Mouse (Mus musculus) olfactory bulb, adult 2 months (tissue): Measurements from ENCODE around the gene Cenpw. TPM values are rescaled to one million over a fixed set of nuclear protein-coding genes. Genes with fewer than 3 reads are reported as not detected.

Experiments used
- H3K27ac ChIP-seq: fragments of 200-500 bp; 2 replicates; pipeline ENCODE4 v1.5.1; 2012; ENCODE audit warnings: low read depth, low read length; ENCODE audit not compliant: insufficient read depth
- H3K4me1 ChIP-seq: fragments of 200-500 bp; 2 replicates; pipeline ENCODE4 v1.6.1; 2012; ENCODE audit warnings: low read length; ENCODE audit not compliant: control insufficient read depth, insufficient read depth
- H3K4me3 ChIP-seq: fragments of 200-500 bp; 2 replicates; pipeline ENCODE4 v1.5.1; 2012; ENCODE audit warnings: mild to moderate bottlenecking, low read depth, low read length, moderate library complexity; ENCODE audit not compliant: insufficient read depth
- CTCF ChIP-seq: fragments of 200-500 bp; IDR thresholded peaks from 2 replicates; pipeline ENCODE4 v1.5.1; 2012; ENCODE audit warnings: low read depth, mild to moderate bottlenecking, low read length, moderate library complexity; ENCODE audit not compliant: insufficient read depth
- POLR2A ChIP-seq: fragments of 200-500 bp; IDR thresholded peaks from 2 replicates; pipeline ENCODE4 v1.6.1; 2012; ENCODE audit warnings: mild to moderate bottlenecking, low read depth, low read length, moderate library complexity; ENCODE audit not compliant: insufficient read depth
- WGBS: fragments of 180-500 bp; shearing (Covaris S2); methylation state at CpG from one replicate; pipeline ENCODE4 v1.1.7; 2018; 5-methylcytosine and 5-hydroxymethylcytosine counted together
- polyA plus RNA-seq: library from polyadenylated mRNA; stranded (reverse); fragments of >200 nt; gene quantifications from 2 replicates; pipeline ENCODE4 v1.2.4, GENCODE M21; 2012; ENCODE audit warnings: low replicate concordance; ENCODE audit not compliant: missing spikeins, insufficient read depth, insufficient read length

The Cenpw gene
- polyA plus RNA-seq: not detected in 2 replicates

DNA sequence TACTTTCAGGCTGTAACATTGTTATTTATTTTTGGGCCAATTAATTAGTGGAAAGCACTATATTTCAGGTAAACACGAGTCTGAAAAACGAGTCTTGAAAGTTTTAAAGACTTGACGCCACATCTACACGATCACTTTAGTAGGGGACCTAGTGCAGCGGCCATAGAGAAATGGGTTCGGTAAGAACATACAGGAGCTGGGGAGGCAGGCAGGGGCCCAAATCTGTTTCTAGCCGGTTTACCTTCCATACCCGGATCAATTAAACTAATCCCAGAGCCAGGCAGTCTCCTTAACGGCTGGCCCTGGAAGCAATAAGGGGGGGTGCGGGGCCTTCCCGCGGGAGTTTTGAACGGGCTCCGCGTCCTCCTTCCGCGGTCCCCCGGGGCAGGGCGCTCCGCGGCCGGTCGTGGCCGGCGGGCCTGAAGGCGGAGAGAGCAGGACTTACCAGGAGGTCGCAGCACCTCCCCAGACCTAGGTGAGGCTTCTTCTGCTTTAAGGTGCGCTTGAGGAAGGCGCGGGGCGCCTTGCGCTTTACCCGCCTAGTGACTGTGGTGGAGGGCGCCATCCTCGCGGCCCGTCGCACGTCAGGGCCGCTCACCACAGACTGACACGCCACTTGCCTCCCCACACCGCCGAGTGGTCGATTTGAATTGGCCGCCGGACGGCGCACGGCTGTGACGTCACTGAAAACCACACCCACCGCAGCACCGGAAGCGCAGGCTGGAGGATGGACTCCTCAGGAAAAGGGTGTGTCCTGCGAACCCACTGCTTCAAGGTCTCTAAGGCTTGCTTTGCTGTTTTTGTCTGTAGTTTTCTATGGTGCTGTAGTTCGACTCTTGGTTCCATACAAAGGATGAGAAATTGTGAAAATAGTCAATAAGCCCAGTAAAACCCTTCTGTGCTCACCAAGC lies at the start of gene Cenpw:
Gene Cenpw, minus strand, starts transcription at position 645 of the 911 bp plus-strand sequence.
- Histone ChIP-seq H3K4me1 (0 out of 2 replicates have a peak, but pooled peaks cover 2% of the 10 kb centered on the region), H3K27ac (no peak within 1 kb of the TSS), H3K4me3 (peak within 1 kb of the TSS; percentile 75)
- TF ChIP-seq CTCF (no peak), POLR2A (no peak)
- under 1% methylated on average over 55 of the region's 55 CpGs for WGBS

DNA sequence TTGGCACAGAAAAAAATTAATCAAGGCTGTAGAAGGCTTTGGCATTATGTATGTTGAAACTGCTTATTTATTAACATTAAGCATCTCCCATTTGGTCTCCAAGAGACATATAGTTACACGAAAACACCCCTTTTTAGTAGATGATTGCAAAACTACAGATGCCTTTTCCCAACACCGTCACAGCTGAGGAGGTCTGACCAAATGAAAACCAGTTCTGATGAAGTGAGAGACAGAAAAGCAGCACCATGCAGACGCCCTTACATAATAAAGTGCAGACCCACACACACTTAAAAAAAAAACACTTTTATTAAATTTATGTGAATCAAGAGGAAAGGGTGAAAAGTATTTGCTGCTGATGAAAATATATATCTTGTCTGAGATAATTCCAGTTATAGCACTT lies 49.3 kb upstream of the Cenpw start:
- no peaks in the 10 kb centered on the region for H3K4me1 ChIP-seq
- H3K4me3 ChIP-seq: no peak overlapping the region
- WGBS: 66% methylated on average over 3 of the region's 3 CpGs
- TF ChIP-seq POLR2A (no peak), CTCF (no peak)
- H3K27ac ChIP-seq: no peak overlapping the region

DNA sequence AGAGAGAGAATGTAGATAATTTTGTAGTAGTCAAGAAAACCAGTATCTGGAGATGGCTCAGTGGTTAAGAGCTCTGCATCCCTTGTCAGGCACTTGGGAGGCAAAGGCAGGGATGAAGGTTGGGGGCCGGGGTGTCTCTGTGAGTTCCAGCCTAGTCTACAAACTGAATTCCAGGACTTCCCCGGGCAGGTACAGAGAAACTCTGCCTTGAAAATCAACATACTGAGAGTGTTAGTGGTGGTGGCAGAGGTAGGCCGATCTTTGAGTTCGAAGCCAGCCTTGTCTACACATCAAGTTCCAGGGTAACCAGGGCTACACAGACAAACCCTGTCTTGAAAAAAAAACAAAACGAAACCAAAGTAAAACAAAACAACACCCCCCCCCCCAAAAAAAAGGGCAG lies 859 bp downstream of the Cenpw start:
- TF ChIP-seq CTCF (no peak), POLR2A (no peak)
- 49% methylated on average over 5 of the region's 5 CpGs for WGBS
- no peak overlapping the region for H3K4me3 ChIP-seq
- no peak overlapping the region for H3K27ac ChIP-seq
- 0 out of 2 replicates have a peak, but pooled peaks cover 2% of the 10 kb centered on the region for H3K4me1 ChIP-seq

DNA sequence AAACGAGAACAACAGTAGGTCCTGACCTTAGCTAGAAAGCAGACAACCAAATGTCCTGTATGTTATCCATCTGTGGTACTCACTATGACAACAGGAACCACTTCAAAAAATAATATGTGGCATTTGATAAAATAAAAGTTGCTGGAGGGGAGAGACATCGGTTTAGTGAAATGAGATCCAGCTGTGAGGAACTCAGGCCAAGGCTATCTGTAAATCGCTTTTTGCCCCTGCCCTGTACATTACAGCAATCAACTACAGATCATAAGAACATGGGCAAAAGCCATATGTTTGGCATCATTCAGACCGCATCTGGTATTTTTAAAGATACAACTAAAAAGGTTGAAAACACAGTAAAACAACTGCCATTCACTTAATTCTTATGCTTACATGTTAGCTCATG lies 32.7 kb downstream of the Cenpw start:
- Histone ChIP-seq H3K27ac (no peak overlapping the region), H3K4me1 (no peaks in the 10 kb centered on the region), H3K4me3 (no peak overlapping the region)
- WGBS: 88% methylated on average over 4 of the region's 4 CpGs
- TF ChIP-seq POLR2A (no peak), CTCF (no peak)
